Mouse (Mus musculus): ENCODE results near the gene Six5.

- no peak for TF ChIP-seq MAFK (IDR thresholded peaks at IDR 0.05; ENCODE audit: insufficient read depth, low read depth, low read length)
- no peak for TF ChIP-seq CHD2 (IDR thresholded peaks at IDR 0.05; ENCODE audit: low read depth, low read length)
Measured at GRCm38 (mm10) chr7:19095751-19096110, 1.3 kb downstream of the Six5 start.

All from ES-E14 (cell line).